Mouse (Mus musculus) lung, postnatal 36 days (tissue): ENCODE measurements at regions not wholly inside any gene's neighbourhood (a gene's known extent, or its start where the extent isn't known, plus 50 kb on each side); places are given as distances from the start of the nearest gene placed in this dataset.

Experiments
- DNase-seq: peaks from one replicate; pipeline ENCODE4 v3.0.0; 2022; ENCODE audit warnings: mixed read lengths

DNA sequence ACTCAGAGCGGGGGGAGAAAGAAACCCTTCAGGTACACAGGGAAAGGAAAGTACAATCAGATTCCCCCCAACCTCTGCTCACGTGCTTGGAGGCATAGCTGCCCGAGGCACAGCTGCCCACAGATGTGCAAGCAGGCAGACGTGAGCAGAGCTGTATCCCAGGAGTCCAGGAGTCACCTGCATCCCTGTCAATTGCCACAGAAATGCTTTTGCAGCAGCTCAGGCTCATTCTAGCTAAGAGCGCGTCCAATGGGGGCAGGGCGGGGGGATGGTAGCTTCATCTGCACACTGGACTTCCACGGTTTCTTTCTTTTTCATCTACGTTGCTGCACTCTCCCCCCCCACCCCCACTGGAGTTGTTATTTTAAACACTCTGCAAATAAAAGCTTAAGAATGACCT, 66.0 kb upstream of the Fat4 start:
- no peak for DNase-seq

DNA sequence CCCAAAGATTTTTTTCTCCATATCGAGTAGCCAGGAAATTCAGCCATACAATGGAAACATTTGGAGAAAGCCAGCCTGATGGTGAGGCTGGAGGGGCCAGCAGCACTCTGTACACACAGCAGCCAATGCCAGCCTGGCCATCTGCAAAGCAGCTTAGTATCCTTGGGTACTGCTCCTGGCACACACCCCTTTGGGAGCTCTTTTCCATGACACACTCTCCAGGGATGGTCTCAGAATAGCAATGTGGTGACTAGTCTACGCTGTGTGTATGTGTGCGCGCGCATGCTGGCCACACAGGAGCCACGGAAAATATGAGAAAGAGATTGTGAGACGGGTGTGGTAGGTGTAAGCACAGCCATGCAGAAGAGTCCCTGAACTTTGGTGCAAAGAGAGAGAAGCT, 66.4 kb upstream of the Fat4 start:
- no peak for DNase-seq

DNA sequence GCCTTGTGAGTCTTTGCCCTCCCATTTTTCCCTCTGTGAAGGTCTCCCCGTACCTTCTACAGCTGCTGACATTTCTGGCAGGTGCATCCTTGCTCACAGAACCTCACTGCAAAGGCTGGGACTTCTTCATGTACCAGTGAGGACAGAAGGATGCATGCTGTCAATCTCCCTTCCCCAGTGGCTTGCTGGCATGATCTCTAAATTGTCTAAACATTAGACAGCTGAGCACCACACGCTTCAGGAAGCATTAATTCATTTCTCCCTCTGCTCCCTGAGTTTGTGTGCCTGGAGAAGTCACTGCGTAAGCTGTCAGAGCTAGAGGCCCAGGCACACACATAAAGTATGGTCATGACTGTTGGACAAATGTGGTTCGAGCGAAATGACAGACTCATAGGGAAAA, 69.1 kb upstream of the Fat4 start:
- no peak for DNase-seq

DNA sequence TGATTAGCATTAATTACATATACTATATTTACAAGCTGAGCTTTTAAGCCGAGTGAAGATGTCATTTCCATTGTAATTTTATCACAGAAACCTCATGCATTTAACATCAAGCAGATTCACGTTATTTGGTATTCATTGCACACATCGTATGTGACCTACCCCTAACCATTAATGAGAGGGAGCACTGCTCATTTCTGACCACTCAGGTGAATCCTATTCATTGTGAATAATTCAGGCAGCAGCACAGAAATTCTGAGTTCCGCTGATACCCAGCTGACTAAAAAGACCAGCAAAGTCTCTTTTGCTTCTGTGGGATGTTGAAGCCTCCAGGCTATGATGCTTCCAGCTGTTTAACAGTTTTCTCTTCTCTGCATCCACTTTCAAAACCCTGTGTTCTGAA, 74.3 kb upstream of the Fat4 start:
- no peak for DNase-seq

DNA sequence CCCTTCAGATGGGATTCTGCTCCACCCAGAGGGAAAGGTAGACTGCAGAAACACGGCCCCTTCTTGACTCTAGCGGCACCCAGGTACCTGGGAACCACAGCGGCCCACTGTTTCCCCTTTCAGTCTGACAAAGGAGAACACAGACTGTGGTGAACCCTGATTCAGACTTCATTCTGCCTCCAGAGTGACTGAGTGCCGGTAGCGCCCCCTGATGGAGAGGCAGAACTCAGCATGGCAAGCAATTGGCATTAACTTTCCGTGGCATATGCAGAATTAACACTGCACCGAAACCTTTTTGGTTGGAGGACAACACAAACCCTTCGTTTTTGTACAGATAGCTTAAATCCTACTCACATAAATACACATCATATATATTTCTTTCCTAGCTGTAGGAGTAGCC, 75.1 kb upstream of the Fat4 start:
- no peak for DNase-seq

DNA sequence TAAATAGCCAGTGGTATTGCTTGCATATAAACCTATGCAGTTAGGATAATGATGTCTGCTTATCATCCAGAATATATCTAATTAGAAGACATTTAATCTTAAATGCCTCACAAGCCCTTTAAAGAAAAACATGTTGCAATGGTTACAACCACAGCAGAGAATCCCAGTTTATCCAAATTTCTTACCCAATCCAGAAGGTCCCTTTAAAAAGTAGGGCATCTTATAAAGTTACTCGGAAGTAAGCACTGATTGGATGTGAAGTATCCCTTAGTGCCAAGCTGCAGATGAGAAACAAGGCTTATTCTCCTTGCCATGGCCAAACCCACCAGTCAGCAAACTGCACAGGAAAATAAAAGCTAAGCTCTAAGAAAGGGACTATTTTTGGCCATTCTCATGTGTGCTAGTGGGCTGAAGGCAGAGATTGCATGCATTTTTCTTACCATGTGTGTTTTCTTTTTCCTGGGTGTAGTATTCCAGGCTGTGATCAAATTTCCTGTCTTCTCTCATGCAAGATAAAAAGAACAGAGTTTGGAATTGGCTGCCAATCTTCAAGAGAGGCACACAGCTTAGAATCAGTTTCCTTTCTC, 80.2 kb upstream of the Fat4 start:
- DNase-seq = no peak

DNA sequence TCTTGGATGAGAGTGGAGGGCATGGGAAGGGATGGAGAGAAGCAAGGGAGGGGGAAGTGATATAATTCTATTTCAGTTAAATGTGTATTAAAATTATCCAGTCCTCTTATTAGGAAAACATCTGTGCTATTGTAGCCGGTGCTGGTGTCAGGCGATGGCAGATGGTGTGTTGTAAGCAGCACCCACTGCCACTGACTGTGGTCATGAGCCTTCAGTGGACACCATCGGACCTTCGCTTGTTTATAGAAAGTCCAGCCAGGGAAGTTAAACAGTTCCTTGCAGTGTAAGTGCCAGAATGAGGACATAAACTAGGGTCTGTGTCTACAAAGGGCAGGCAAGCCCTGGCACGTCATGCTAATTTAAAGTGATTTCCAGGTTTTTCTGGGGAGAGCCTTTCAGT, 80.7 kb upstream of the Fat4 start:
- DNase-seq = peak; percentile 12

DNA sequence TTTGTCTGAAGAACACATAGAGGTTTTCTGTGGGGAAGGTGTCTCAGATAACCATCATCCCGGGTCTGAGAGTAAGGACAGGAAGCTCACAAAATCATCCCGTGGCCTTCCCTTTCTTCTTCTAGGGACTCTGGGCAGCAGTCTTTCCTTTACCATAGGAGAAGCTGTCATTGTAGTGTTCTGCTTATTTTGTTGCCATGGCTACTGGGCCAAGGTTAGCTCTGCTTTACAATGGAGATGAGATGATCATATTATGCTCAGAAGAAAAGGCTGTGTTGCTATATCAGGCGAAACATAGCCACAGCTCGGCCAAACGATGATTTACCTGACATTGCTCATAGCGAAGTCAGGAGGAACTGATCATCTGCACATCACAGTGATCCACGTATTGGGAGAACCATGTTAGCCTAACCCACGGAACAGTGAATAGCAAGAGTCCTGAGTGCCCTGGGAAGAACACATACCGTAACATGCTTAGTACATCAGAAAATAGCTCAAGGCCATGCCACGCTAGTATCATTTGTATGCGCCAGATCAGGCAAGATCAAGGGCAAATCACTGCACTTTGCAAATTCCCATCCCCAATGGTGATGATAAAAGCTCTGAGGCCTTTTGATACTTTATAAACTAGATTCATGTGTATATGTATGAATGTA, 91.0 kb upstream of the Fat4 start:
- DNase-seq = no peak

DNA sequence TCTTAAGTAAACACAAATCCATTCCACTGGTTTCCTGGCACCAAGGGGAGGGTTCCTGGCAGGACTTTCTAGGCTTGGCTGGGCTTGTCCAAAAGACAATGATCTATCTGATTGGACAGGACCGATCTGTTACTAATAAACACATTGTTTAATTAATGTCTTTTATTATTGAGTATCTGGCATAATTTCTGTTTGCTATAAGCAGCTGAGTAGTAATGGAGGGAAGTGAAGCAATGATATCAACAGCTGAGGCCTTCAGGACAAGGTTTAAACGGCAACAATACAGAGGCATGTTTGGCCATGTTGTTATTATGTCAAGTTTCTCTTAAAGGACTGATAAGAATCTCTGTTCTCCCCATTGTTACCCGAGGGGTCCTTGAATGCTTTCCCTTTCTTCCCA, 93.5 kb upstream of the Fat4 start:
- peak; percentile 21 for DNase-seq

DNA sequence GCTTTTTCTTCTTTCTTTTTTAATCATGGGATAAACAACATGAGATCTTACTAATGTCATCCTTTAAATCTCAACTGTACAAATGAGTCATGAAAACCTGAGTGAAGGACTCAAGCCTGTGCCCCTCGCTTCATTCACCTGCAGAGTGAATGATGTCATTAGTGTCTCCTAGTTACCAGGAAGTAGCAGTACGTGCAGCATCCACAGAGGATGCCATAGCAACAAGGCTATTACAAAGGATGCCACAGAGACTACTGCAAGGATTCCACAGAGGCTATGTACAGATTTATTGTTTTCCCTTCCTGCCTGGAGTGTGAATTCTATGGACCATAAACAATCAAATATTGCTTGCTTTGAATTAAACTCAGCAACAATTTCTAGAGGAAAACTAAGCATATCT, 98.0 kb upstream of the Fat4 start:
- no peak for DNase-seq

DNA sequence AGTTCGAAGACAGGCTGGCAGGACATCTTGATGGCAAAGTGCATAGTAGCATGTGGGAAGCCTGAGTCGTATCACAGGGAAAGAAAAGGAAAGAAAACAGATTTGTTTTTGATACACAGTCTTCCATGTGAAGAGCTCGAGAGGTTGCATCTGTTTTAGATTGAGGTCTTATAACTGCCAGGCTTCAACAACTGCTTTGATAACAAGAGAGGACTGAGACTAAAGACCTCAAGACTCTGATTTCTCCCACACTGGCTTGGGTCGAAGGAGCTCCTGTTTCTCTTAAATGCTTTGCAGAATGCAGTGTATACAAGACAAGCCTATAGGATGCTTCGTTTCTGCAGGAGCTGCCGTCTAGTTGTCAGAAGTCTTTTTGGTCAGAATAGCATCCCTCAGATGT, 103.0 kb upstream of the Fat4 start:
- no peak for DNase-seq

DNA sequence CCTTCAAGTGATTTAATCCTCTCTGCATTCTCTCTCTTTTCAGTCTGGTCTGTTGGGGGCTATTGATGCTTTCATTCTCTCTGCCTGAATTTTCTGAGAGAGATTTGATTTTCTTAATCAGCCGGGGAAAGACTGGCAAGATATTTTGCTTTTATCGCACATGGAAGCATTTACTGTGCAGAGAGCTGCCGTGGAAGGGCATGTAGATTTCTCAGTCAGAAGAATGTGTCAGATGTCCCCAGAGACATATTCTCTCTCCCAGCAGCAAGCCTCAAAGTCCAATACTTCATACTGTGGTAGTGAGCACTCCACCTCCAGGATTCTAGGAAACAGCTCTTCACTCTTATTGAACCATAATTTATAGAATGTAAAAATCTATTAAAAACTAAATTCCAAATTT, 103.7 kb upstream of the Fat4 start:
- DNase-seq = no peak

DNA sequence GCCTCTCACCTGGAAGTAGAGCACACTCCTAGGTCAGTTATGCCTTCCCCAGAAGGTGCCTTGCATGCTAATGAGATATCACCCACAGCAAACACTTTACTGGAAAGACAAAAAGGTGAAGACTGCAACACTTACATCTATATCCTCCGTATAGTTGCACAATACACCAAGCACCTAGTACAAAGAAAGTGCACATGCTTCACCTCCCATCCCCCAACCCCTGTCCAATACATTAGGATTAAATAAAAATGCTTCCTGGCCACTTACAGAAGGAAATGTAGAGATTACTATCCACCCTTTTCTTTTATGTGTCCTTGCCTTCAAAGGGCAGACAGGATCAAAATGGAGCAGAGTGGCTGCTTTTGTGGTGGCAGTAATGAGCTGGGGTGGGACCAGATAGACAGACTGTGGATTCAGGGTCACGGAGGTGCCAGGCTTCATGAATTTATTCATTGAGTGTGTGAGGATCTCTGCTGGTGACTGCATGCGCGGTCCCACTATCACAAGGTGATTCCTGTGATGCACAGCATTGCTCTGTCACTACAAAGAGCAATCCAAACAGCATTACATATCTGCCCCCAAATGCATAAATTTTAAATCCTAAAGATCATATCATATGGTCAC, 109.9 kb upstream of the Fat4 start:
- no peak for DNase-seq

DNA sequence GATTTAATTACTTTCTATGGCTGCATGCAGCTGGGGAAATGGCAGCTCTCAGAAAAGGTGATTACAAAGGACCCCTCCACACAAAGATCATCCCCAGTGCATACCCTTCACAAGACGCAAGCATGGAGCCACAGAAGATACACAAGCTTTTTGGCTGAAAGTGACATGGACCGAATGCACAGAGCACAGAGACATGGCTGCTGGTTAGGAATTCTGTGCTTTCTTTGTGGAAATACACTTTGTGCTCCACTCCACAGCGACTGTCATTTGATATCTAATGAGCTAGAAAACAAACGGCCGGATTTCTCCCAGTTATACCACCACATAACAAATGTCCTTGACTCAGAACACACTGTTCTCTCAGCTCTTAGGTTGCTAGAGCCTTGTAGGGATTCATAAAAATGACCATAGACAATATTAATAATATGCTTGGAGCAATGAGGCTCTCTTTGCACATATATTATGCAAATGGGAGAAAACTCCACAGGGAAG, 132.1 kb upstream of the Fat4 start:
- no peak for DNase-seq

DNA sequence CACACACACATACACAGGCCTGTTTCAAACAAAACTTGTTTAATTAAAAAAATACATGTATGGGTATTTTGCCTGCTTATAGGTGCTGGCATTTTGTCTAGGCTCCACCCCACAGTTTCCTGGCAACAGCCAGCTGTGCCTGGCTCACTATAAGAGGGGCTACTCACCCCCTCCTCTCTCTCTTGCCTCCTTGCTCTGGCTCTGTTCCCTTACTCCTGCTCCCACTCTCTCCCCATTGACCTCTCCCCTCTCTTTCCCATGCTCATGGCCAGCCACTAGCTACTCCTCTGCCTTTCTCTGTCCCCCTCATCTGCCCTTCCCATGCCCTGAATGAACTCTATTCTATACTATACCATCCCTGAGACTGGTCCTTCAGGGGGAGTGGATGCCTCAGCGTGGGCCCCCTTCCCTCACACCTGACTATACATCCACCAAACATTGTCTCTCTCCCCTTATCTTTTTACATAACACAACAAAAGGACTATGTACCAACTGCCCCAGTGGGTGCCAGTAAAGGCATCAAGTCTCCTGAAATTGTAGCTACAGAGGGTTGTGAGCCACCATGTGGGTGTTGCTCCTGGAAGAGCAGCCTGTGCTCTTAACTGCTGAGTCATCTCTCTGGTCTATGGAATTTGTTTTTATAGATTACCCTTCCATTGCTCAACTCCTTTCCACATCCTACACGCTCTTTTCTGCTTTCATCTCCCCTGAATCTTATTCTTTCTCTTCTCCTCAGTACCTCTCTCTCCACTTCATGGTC, 133.1 kb upstream of the Fat4 start:
- DNase-seq = no peak

DNA sequence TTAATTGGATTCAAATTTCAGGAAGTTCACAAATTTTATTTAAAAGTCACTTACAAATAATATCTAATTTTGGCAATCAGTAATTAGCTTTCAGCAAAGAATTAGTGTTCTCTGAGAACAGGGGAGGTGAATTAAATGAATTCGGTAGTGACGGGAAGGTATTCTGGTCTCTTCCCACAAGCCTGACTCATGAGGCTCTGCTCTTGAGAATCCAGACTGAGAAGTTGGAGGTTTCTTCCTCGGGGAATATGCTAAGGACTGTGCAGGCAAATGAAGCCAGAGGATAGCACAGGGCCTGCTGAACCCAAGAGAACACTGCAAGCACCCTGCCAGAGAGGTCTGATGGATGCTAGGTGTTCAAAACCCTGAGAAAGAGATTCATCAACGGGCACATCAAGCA, 144.6 kb upstream of the Fat4 start:
- no peak for DNase-seq

DNA sequence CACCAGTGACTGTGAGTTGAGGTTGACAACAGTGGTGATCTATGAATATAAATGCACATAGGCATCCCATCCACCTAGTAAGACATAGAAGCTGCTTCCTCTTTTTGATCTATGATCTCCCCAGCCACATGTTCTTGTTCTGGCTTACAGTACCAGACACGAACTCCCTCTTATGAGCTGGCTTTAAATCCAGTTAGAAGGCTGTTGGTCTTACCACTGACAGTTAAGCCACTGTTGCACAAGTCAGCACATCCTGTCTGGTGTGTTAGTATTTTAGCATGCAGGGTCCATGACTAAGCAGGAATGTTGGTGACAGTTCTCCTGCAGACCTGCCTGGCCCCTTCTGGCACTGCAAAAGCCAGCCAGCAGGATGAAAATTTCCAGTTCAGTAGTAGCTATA, 164.1 kb upstream of the Fat4 start:
- no peak for DNase-seq

DNA sequence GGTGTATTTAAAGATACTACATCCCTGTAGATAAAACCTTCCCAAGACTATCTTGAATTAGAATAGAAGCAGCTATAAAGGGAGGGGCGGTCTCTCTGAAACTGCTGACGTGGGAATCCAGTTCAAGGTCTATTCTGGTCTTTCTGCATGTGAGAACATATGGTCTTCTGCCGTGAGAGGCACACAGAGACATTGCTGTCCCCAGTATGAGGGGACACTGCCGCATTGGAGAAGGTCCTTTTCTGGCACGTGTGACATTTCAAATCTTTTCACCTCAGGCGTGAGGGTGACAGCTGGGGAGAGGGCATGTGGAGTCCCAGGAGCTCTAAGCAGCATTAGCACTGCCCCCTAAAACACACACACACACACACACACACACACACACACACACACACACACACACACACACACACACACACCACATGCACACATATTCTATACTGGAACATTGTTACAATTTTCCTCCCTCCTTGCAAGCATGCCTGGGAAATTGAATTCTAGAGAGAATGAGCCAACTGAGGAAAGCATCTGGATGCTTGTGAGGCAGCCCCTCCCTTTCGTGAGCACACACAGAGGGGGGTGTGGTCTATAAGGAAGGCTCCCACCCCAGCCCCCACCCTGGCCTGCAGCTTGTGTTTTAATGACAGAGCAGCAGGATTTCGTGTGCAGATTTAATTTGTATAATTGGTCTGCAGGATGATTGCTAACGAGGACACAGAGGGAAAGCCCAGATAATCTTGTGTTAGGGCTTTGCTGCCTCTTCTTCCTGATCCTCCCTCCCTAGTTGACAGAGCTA, 174.5 kb upstream of the Fat4 start:
- no peak for DNase-seq

DNA sequence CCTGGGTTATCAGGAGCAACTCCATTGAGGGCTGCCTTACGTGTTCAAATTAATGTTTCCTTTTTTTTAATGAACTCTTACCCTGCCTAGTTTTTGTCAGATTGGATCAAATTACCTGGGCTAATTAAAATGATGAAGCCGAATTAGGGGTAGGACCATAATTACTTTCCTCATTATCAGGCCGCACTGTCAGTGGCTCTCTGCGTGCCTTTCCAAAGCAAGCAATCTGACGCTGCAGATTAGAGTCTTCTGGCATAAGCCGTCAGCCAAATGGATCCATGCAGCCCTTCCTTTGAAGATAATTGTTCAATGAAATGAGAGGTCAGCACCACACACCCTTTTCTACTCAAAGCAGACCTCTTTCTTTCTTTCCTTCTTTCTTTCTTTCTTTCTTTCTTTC, 175.5 kb upstream of the Fat4 start:
- DNase-seq = no peak

DNA sequence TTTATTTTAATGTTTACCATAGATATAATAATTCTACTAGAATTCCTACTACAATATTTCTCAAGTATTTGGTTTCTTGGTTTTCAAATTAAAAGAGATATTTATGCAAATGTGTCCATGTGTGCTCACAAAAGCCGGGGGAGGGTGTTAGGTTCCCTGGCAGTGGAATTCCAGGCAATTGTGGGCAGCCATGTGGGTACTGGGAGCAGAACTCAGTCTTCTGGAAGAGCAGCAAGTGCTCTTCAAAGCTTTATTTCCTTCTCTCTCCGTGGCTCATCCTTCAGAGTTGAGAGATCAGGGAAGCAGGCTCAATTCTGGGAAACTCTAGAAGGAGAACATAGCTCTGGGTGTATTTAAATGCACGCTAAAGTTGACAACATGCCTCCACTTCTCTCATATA, 178.8 kb upstream of the Fat4 start:
- DNase-seq = no peak

DNA sequence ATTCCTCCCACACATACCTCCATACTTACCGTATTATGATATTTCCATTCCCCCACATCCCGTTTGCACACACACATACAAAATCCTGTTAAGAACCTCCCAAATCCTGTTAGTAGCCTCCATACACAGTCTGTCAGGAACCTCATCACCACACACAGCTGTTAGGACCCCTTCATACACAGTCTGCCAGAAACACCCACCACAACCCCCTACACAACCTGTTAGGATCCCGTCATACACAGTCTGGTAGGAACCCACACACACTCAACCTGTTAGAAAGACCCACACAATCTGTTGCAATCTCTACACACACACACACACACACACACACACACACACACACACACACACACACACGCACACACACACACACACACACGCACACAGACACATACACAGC, 187.5 kb upstream of the Fat4 start:
- no peak for DNase-seq

DNA sequence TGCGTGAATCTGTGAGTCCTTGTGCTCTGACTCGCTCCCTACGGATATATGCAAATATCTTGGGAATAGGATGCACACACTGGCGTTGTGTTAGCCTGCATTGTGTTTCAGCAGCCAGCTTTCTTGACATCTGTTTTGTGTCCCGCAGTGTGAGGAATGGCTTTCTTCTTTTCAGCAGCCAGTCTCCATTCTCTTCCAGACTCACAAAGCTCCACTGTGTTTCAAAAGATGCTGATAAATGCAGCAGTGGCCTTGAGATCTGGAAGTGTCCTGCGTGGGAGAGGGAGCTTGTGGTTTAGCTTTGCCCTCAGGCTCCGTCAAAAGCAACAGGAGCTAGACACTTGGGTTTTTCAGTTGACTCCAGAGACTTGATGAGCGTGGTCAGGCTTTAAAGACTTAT, 188.9 kb upstream of the Fat4 start:
- DNase-seq = no peak

DNA sequence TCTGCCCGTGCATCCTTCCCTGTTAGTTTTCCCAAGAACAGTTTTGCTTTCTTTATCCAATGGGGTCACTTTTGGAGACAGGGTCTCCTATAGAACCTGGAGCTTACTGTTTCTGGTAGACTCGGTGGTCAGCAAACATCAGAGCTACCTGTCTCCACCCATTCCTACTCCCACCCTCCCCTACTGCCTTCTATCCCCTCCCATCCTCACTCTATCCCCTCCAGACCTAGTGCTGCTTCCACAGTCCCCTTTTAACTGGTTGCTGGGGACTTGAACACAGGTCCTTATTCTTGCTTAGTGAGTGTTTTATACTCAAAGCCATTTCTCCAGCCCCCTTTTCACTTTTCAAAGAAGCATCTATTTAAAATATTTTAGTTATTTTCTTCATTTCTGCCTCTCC, 189.4 kb upstream of the Fat4 start:
- DNase-seq = no peak
